Mouse (Mus musculus): Measurements from ENCODE around the gene Kmt2d. TPM values are rescaled to one million over a fixed set of nuclear protein-coding genes. Genes with fewer than 3 reads are reported as not detected.

The Kmt2d gene
- polyA plus RNA-seq, 1 experiment from 2014 or later, result 9.9 TPM

- peaks cover 52% of the 10 kb centered on the region for H3K36me3 ChIP-seq
- peaks cover 42% of the 10 kb centered on the region for H3K4me1 ChIP-seq
- no peaks in the 10 kb centered on the region for H3K27me3 ChIP-seq (replicated peaks)
- H3K9ac ChIP-seq (replicated peaks), result no peak overlapping the region
- no peak overlapping the region for H3K4me2 ChIP-seq
- no peak for ATAC-seq (ENCODE audit: low FRiP score)
- H3K9me3 ChIP-seq (replicated peaks), result no peaks in the 10 kb centered on the region
- no peak overlapping the region for H3K27ac ChIP-seq (replicated peaks)
- 91% methylated on average over 5 of the region's 5 CpGs for WGBS
- no peak overlapping the region for H3K4me3 ChIP-seq (replicated peaks)
These were observed 4.5 kb downstream of the Kmt2d start for GRCm38 (mm10) chr15:98866501-98866900.

GRCm38 (mm10) chr15:98865771-98866170 lies 5.2 kb downstream of the Kmt2d start:
- Histone ChIP-seq H3K27me3 (replicated peaks) (no peaks in the 10 kb centered on the region), H3K27ac (replicated peaks) (no peak overlapping the region), H3K4me1 (peaks cover 41% of the 10 kb centered on the region), H3K4me3 (replicated peaks) (no peak overlapping the region), H3K4me2 (no peak overlapping the region), H3K36me3 (peaks cover 60% of the 10 kb centered on the region), H3K9ac (replicated peaks) (no peak overlapping the region), H3K9me3 (replicated peaks) (no peaks in the 10 kb centered on the region)
- 94% methylated on average over 8 of the region's 8 CpGs for WGBS
- ATAC-seq (ENCODE audit: low FRiP score), result no peak

- H3K36me3 ChIP-seq, result peaks cover 68% of the 10 kb centered on the region
- 94% methylated on average over 6 of the region's 6 CpGs for WGBS
These were observed 6.1 kb downstream of the Kmt2d start for GRCm38 (mm10) chr15:98864951-98865350.

GRCm38 (mm10) chr15:98863451-98863958 lies 7.5 kb downstream of the Kmt2d start:
- Histone ChIP-seq H3K27ac (replicated peaks) (no peak overlapping the region), H3K36me3 (peaks cover 81% of the 10 kb centered on the region), H3K4me3 (replicated peaks) (no peak overlapping the region), H3K9ac (replicated peaks) (no peak overlapping the region), H3K4me1 (peaks cover 19% of the 10 kb centered on the region), H3K4me2 (no peak overlapping the region), H3K27me3 (replicated peaks) (no peaks in the 10 kb centered on the region), H3K9me3 (replicated peaks) (no peaks in the 10 kb centered on the region)
- ATAC-seq (ENCODE audit: low FRiP score), result no peak
- 94% methylated on average over 12 of the region's 12 CpGs for WGBS

More at GRCm38 (mm10) chr15:98864951-98865350, 6.1 kb downstream of the Kmt2d start:
- no peak for ATAC-seq (ENCODE audit: low FRiP score)
- Histone ChIP-seq H3K9ac (replicated peaks) (no peak overlapping the region), H3K27me3 (replicated peaks) (no peaks in the 10 kb centered on the region), H3K4me1 (peaks cover 33% of the 10 kb centered on the region), H3K27ac (replicated peaks) (no peak overlapping the region), H3K4me3 (replicated peaks) (no peak overlapping the region), H3K9me3 (replicated peaks) (no peaks in the 10 kb centered on the region), H3K4me2 (no peak overlapping the region)

GRCm38 (mm10) chr15:98861701-98862410 lies 9.1 kb downstream of the Kmt2d start:
- 87% methylated on average over 21 of the region's 21 CpGs for WGBS
- no peaks in the 10 kb centered on the region for H3K9me3 ChIP-seq (replicated peaks)
- no peak overlapping the region for H3K9ac ChIP-seq (replicated peaks)
- H3K4me3 ChIP-seq (replicated peaks), result no peak overlapping the region
- H3K27me3 ChIP-seq (replicated peaks), result no peaks in the 10 kb centered on the region
- no peak for ATAC-seq (ENCODE audit: low FRiP score)
- no peak overlapping the region for H3K4me2 ChIP-seq
- H3K27ac ChIP-seq (replicated peaks), result no peak overlapping the region
- H3K4me1 ChIP-seq, result peaks cover 2% of the 10 kb centered on the region
- H3K36me3 ChIP-seq, result peaks cover 98% of the 10 kb centered on the region

- no peak overlapping the region for H3K27ac ChIP-seq (replicated peaks)
- H3K4me3 ChIP-seq (replicated peaks), result no peak overlapping the region
- peaks cover 99% of the 10 kb centered on the region for H3K36me3 ChIP-seq
- no peaks in the 10 kb centered on the region for H3K4me1 ChIP-seq
- 95% methylated on average over 18 of the region's 18 CpGs for WGBS
- ATAC-seq (ENCODE audit: low FRiP score), result no peak
- no peak overlapping the region for H3K9ac ChIP-seq (replicated peaks)
- H3K9me3 ChIP-seq (replicated peaks), result no peaks in the 10 kb centered on the region
- H3K4me2 ChIP-seq, result no peak overlapping the region
- no peaks in the 10 kb centered on the region for H3K27me3 ChIP-seq (replicated peaks)
These were observed 10.1 kb downstream of the Kmt2d start for GRCm38 (mm10) chr15:98860921-98861320.

GRCm38 (mm10) chr15:98859319-98860043 lies 11.5 kb downstream of the Kmt2d start:
- Histone ChIP-seq H3K27ac (replicated peaks) (no peak overlapping the region), H3K27me3 (replicated peaks) (no peaks in the 10 kb centered on the region), H3K9me3 (replicated peaks) (no peaks in the 10 kb centered on the region), H3K4me1 (no peaks in the 10 kb centered on the region), H3K4me3 (replicated peaks) (no peak overlapping the region), H3K36me3 (peaks cover 99% of the 10 kb centered on the region), H3K4me2 (no peak overlapping the region), H3K9ac (replicated peaks) (no peak overlapping the region)
- ATAC-seq (ENCODE audit: low FRiP score), result no peak
- 83% methylated on average over 9 of the region's 9 CpGs for WGBS

- WGBS, result 93% methylated on average over 16 of the region's 16 CpGs
- ATAC-seq (ENCODE audit: low FRiP score), result no peak
- H3K4me3 ChIP-seq (replicated peaks), result no peak overlapping the region
These were observed 16.8 kb downstream of the Kmt2d start for GRCm38 (mm10) chr15:98854214-98854613.

GRCm38 (mm10) chr15:98853161-98853937 lies 17.7 kb downstream of the Kmt2d start:
- no peak overlapping the region for H3K27ac ChIP-seq (replicated peaks)

More at GRCm38 (mm10) chr15:98854214-98854613, 16.8 kb downstream of the Kmt2d start:
- Histone ChIP-seq H3K9me3 (replicated peaks) (no peaks in the 10 kb centered on the region), H3K36me3 (peaks cover 98% of the 10 kb centered on the region), H3K27me3 (replicated peaks) (no peaks in the 10 kb centered on the region), H3K4me1 (no peaks in the 10 kb centered on the region), H3K27ac (replicated peaks) (no peak overlapping the region), H3K4me2 (no peak overlapping the region), H3K9ac (replicated peaks) (no peak overlapping the region)

GRCm38 (mm10) chr15:98852733-98853132 lies 18.3 kb downstream of the Kmt2d start:
- 91% methylated on average over 9 of the region's 9 CpGs for WGBS
- H3K27me3 ChIP-seq (replicated peaks), result no peaks in the 10 kb centered on the region
- H3K27ac ChIP-seq (replicated peaks), result no peak overlapping the region
- no peak overlapping the region for H3K9ac ChIP-seq (replicated peaks)
- H3K4me3 ChIP-seq (replicated peaks), result no peak overlapping the region
- 0 out of 2 replicates have a peak, but pooled peaks have one; percentile 19 for ATAC-seq (ENCODE audit: low FRiP score)
- peaks cover 97% of the 10 kb centered on the region for H3K36me3 ChIP-seq
- no peaks in the 10 kb centered on the region for H3K4me1 ChIP-seq
- no peak overlapping the region for H3K4me2 ChIP-seq
- no peaks in the 10 kb centered on the region for H3K9me3 ChIP-seq (replicated peaks)

More at GRCm38 (mm10) chr15:98853161-98853937, 17.7 kb downstream of the Kmt2d start:
- peak; percentile 26; the same call in 1 of the 2 replicates for ATAC-seq (ENCODE audit: low FRiP score)
- WGBS, result 97% methylated on average over 28 of the region's 28 CpGs
- H3K9me3 ChIP-seq (replicated peaks), result no peaks in the 10 kb centered on the region
- peaks cover 99% of the 10 kb centered on the region for H3K36me3 ChIP-seq
- no peak overlapping the region for H3K9ac ChIP-seq (replicated peaks)
- no peaks in the 10 kb centered on the region for H3K27me3 ChIP-seq (replicated peaks)
- no peak overlapping the region for H3K4me2 ChIP-seq
- H3K4me3 ChIP-seq (replicated peaks), result no peak overlapping the region
- H3K4me1 ChIP-seq, result no peaks in the 10 kb centered on the region

- Histone ChIP-seq H3K4me2 (no peak overlapping the region), H3K4me1 (no peaks in the 10 kb centered on the region), H3K4me3 (replicated peaks) (no peak overlapping the region), H3K36me3 (peaks cover 96% of the 10 kb centered on the region), H3K9ac (replicated peaks) (no peak overlapping the region), H3K9me3 (replicated peaks) (no peaks in the 10 kb centered on the region), H3K27ac (replicated peaks) (no peak overlapping the region), H3K27me3 (replicated peaks) (no peaks in the 10 kb centered on the region)
- 94% methylated on average over 9 of the region's 9 CpGs for WGBS
- ATAC-seq (ENCODE audit: low FRiP score), result no peak
These were observed 18.9 kb downstream of the Kmt2d start for GRCm38 (mm10) chr15:98852071-98852470.
